Mouse (Mus musculus) 3T3-L1 (cell line): ENCODE results near the gene Pde10a.

ENCODE experiments used
- DNase-seq: peaks from one replicate; pipeline ENCODE4 v3.0.0-alpha.2; 2015; ENCODE audit warnings: low read depth, low spot score

Pde10a gene

DNA sequence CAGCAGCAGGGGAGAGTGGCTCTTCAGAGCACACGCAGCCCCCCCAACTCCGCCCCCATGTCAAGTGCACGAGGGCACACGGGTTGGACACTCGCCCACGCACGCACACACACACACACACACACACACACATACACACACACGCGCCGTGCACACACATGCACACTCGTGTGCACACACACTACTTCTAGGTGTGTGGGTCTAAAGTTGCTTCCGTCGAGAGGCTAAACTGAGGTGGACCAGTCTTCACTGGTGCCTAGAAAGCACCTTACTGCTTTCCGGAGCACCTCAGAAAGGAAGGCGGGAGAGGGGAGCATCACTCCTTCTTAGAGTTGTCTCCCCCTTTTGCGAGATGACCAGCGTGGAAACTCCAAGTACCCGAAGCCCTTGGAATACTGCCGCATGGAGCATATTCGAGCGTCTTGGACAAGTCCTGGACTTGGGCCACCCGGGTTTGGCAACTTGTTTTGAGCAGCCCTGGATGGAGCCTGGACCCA lies at the start of gene Pde10a:
Pde10a (plus strand) TSS at position 148 of the 497 bp plus-strand sequence.
- peak; percentile 24 for DNase-seq

DNA sequence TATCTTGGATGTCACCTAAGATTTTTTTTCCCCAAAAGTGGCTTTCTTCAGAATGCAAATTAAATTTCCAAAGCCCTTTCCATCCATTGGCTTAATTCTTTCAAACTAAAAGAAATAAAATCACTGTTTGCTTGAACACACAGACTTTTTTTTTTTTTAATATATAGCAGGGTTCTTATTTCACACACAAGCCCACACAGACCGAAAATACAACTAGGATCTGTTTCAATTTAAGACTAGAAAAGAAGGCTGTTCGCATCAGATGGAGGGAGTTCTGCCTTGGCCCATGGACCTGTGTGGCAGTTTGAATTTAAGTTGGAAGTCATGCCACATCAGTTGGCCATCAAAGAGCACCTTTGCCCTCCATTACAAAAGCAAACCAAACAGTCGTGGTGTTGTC lies 46.6 kb upstream of the Pde10a start:
- DNase-seq, result no peak

DNA sequence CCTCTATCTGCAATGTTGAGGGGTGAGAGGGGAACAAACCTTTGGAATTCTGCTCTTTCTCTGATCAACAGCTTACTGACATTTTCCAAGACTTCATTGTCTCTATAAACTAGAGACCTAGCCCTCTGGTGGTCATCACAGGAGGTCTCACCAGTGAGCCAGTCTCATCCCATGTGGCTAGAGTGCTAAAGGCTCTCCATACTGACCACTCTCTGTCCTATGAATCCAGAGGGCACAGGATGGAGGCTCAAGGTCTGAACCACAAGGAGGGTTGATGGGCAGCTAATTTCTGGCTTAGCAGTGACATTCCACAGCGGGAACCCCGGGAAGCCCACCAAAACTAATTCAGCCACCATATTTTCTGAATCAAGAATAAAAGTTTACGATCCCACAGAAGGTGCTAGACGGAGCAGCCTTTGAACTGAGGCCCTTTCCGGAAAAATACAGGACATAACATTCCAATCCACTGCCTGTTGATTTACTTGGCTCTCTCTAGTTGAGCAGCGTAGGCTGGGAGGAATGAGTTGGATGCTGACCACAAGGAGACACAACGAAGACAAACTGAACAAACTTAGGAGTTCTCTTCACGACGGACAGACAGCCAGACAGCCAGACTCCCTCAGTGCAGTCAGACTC lies 45.6 kb upstream of the Pde10a start:
- no peak for DNase-seq

DNA sequence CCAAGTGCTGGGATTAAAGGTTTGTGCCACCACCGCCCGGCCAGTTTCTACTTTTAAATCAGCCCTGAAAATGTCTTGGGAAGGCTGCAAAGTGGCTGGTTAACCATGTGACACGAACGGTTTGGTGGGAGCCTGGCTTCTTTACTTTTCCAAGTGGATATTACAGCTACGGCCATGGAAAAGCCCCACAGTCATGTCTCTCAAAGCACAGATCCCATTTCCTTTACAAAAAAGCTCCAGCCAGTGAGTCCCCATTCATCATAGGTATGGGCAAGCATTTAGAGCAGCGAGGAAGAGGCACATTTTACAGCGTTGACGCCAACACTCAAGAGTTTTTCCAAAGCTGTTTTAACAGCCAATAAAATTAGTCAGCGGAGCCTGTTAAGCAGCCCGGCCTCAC lies 43.4 kb upstream of the Pde10a start:
- no peak for DNase-seq

DNA sequence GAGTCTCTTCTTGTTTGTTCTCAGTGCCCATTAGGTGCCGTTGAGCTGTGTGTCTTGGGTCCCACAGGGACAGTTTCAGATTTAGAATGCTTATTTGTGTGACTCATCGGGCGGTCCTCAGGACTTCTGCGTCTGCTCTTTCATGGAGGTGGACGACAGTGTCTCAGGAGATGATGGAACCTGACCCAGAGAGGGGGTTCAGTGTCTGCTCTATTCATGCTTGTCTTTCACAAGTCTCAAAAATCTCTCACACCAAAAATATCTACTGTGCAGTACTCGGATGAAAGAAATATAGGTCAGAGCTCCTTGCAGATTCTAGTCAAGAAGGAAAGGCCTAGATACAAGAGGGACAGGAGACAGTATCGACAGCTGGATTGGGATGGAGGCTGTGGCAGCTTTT lies 42.3 kb upstream of the Pde10a start:
- DNase-seq, result no peak

DNA sequence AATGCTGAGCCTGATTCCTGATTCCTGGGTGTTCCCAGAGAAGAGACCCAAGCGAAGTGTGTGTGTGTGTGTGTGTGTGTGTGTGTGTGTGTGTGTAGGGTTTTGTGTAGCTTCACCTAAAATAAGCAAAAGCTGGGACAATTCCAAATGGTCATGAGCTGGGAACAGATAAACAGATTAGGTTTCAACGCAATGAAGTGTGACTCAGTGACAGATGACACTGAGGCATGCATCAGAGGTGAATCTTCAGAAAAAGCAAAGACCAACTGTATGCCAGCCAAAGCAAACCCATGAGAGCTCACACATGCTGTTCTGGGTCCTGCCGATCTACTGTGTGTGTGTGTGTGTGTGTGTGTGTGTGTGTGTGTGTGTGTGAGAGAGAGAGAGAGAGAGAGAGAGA lies 40.9 kb upstream of the Pde10a start:
- DNase-seq, result peak; percentile 23

DNA sequence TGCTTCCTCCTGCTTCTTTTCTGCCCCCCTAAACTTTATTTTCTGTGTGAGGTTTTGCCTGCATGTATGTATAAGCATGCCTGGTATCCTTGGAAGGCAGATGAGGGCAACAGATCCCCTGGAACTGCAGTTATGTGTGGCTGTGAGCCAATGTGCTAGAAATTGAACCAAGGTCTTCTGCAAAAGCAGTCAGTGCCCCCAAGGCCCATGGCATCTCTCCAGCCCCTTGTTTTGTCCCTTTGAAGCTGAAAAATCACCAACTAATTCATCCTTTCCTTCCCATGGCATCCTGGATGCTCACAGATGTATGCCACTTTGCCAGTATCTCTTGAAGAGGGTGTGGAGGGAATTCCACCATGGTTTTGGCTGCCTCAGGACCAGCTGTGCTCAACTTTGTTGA lies 40.0 kb upstream of the Pde10a start:
- no peak for DNase-seq

DNA sequence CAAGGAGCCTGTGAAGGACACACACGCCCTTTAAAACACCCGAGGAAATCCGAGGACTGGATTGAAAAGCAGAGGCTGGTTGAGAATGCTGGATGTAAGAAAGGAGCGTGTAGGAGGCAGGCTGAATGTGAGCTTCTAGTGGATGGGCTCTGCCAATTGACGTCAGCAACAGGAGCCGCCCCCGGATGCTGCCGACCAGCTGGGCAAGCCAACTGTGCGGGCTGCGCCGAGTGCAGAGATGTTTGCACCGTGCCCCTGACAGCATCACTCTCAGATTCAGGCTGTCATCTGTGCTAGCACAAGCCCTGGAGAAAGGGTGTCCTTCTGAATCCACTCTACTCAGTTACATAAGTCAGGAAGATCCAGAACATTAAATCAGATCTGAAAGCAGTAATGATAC lies 37.3 kb upstream of the Pde10a start:
- no peak for DNase-seq

DNA sequence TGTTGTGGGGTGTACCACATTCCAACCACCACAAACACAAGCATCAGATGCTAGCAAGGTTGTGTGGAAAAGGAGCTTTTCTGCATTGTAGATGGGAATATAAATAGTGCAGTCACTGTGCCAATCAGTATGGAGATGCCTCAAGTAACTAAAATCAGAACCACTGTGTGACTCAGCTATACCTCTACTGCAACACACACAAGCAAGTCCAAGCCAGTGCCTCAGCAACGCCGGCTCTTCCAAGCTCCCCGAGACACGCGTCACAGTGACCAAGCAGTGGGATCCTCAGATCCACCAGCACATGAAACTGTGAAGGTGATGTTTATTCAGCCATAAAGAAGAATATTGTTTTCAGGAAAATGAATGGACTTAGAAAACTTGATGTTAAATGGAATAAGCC lies 34.2 kb upstream of the Pde10a start:
- DNase-seq, result no peak

DNA sequence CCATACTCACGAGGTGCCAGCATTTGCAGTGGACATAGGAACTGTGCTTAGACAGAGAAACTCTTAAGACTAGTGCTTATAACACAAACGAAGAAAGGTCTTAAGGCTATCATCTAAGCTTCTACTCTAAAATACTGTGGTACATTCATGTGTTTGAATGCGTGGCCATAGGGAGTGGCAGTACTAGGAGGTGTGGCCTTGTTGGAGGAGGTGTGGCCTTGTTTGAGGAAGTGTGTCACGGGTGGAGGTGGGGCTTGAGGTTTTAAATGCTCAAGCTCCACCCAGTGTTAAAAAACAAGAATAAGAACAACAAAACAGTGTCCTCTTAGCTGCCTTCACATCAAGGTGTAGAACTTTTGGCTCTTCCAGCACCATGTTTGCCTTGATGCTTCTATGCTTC lies 31.7 kb upstream of the Pde10a start:
- no peak for DNase-seq

DNA sequence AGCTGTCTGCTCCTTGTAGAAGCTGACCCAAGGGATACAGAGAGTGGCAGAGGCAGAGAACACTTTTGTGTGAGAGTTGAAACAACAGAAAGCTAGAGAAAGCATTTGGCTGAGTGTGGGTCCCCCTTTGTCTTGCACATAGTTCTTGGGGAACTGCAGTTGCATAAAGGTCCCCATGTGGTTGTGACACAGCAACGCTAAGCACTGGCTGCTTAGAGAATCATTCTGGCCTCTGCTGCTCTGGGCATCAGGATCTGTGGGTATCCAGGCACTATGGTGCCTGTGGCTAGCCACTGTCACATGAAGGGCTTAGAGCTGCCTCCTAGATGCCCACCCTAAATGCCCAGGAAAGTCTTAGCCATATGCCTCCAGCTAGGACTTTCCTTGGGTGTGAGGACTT lies 27.0 kb upstream of the Pde10a start:
- no peak for DNase-seq

DNA sequence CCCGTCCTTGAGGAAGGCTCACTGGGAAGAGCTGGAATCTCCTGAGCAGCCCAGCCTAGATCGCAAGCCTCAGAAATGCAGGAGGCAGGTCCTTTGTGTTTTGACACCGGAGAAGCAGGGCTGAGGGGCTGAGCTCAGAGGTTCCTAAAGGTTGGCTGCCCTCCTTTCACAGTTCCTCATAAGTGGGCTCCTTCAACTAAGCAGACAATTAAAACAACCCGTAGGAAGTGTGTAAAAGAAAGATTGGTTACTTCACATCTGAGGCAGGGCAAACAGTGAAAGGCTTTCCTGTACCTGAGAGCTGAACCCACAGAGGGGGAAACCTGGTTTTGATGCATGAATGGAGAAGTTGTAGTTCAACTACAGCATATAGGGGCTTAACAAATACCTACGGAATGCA lies 26.5 kb upstream of the Pde10a start:
- no peak for DNase-seq

DNA sequence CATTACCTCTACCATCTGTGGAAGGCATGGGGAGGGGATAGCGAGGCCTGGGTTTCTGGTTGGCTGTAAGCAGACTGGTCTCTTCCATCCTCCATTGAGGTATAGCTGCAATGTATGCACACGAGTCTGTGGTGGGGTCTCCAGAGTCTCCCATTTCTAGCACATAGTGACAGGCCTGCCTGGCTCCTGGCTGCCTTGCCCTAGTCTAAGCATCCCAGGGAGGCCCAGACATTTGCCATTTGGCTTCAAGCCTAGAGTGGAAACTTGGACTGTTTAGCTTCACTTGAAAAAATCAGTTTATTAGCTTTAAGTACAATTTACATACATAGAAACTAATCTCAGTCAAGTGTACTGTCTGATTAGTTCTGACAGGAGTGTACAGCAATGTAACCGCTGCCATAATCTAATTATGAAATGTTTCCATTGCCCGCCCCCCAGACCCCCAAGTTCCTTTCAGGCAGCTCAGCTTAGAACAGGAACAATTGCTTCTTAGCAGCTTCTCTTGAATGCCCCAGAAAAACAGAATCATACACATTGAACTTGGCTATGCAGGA lies 25.5 kb upstream of the Pde10a start:
- no peak for DNase-seq

DNA sequence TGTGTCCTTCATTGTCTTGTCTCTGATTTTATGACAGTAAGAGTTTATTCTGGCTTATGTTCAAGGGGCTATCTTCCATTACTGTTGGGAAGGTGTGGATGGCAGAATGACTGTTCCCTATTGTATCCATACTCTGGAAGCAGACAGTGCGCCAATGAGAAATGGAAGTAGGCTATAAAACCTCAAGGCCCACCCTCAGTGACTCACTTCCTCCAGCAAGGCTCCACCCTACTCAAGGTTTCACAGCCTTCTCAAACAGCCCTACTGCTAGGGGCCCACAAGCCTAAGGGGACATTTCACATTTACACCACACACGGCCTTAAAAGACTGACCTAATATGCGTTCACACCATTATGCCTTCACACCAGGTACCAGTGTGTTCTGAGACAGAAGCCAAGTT lies 20.8 kb upstream of the Pde10a start:
- DNase-seq, result peak; percentile 23

DNA sequence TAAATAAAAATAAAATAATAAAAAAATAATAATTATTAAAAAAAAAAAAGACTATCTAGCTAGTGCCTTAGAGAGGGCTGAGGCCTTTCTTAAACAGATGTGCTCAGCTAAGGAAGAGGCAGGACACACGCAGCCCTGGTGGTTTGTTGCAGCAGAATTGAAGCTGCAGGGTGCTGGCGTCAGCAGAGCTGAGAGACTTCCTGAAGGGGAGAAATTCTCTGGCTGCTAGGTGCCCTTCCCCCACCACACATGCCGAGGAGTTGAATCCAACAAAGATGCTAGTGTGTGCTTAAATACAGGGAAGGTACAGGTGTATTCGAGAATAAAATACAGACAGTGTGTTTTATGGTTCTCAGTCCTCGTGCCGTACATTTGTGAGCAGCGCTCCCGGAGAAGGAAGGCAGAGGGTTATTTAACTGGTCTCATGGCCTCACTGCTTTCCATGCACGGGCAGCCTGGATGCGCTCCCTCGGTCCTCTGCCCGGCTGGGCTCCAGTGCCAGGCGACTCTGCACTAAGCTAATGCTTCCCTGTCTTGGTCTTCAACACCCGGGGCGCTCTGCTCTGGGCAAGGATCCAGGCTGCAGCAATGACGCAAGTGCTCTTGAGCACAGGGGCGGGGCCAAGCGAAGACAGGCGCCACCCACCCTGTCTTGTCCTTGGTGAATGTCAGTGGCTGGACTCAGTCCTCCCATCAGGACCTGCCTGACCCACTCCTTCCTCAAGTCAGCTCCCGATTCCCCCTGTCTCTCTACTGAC lies 19.3 kb upstream of the Pde10a start:
- DNase-seq, result peak; percentile 74

DNA sequence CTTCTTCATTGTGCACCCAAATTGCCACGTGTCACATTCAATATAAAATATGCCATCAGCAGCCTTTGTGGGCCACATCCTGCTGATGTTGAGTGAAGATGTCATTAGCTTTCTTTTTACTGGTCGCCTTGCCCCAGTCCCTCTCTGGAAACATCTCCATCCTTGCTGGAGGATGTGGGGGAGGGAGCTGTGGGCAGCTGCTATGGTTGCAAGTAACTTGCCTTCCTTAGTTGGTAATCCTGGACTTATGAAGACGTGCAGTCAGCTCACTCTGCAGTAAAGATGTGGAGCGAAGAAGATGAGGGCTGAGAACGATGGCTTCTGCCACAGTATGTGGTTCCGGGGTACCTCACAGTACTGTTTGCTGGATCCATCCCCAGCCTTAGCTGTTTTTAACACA lies 18.4 kb upstream of the Pde10a start:
- DNase-seq, result no peak

DNA sequence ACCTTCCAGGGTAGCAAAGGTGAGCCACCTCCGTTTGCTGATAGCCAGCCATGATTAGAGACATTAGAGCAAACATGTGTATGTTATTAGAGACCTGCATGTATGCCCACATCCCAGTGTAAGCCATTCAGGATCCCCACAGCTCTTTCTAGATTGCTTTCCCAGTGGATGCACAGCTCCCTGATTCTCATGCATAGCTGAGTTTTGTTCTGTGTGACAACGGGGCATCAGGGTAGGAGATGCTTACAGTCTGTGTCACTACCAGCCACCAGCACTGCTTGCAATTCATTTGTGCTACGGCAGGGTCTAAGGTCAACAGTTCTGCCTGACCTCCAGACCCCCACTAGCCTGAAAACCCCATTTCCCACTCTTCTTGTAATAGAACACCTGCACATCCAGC lies 17.5 kb upstream of the Pde10a start:
- DNase-seq, result no peak

DNA sequence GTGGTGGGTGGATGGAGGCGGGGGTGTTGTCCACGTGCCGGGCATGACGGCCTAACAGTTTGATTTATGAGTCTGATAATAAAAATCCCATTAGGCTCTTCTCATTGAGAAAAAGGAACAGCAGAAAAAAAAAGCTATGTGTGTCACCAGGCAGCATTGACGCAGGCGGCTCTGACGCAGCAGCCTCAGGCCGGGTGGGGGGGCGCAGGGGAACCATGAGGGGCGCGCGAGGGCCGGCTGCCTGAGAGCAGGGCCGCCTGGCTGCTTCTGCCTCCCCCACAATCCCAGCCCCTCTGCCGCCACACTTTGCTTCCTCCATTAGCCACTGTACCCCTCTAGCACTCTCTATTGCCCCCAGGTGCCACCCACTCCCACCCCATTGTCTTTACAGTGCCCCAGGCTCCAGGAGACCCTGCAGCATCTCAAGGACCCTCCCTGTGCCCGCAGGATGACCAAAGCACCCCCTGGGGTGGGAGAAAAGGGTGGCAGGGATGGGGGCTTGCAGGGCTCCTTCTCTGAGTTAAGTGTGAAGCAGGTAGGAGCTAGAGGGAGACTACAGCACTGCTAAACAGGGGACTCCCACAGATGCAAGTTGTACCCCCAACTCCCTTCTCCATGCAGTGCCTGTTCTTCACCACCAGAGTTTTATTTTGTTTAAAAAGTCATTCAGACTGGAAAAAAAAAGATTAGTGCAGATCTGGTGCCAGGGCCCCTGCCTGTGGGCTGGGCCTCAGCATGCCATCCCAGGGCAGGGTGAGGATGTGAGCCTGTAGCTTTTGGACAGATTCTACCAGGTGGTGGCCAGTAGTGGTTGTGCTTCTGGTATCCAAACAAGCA lies 16.6 kb upstream of the Pde10a start:
- DNase-seq, result peak; percentile 78

DNA sequence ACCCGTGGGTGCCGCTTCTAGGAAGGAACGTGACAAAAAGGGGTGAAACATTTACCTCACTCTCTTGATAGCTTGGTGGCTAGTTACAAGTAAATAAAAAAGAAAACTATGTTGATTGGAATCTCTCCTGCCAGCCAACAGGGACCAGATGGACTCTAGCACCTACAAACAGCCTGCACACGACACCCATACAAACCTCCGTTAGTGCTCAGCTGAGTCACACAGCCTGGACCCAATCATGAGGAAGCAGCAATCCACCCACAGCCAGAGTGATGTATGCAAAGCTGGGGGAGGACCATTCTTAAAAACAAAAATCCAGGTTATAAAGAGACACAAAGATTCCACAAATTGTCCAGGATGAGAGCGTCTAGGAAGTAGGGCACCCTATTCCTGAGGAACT lies 9.2 kb upstream of the Pde10a start:
- no peak for DNase-seq

DNA sequence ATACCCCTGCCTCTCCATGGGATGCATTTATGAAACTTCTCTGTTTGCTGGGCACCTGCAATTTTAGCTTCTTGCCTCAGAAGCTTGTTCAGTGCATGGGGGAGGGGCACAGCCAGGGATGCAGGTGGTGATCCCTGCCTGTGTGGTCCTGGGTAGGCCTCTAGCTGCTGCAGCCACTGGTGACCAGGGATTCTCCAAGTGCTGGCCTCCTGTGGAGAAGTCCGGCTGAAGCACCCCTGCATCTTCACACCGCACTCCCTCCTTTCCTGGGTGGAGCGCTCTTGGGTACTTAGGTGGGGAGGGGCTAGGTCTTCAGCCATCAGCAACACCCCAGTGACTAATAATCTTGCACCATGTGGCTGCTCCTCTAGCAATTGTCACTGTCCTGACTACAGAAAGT lies 1.2 kb upstream of the Pde10a start:
- DNase-seq, result no peak

DNA sequence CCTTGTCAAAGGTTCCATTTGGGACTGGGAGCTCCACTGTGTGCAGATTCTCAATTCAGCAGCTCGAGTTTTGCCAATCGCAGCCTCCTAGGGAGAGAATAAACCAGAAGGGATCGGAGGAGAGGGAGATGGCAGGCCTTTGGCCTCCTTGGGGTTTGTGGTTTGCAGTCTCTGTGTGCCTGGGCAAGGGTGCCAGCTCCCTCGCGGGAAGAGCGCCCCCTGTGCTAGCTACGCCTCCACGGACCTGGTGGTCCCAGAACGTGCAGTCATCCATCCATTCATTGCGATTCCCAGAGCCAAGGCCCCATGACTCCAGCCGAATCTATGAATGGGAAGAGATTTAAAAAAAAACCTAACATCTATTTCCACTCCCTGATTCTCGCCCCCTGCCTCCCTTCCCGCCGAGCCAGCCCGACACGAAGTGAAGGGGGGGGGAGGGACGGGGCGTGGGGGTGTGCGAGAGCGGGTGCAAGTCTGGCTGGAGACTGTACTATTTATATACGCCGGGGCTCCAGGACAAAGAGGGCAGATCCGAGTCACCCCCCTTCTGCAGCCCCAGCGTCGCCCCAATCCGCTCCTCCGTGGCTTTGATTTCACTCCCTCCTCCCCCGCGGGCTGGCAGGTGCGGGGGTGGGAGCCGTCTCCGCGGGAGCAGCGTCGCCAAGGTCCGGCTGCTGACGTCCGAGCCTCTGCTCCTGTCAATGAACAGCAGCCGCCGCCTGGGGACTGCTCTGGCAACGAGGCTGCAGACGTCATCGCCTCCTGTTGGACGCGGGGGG lies 596 bp upstream of the Pde10a start:
- peak; percentile 64 for DNase-seq
